Mouse (Mus musculus): Measurements from ENCODE around the gene Inca1.

GRCm38 (mm10) chr11:70656456-70656927 lies 43.5 kb downstream of the Inca1 start:
- TF ChIP-seq POLR2A (IDR thresholded peaks at IDR 0.05; ENCODE audit: extremely low read depth, insufficient read depth, low read length) (no peak), CTCF (IDR thresholded peaks at IDR 0.05; ENCODE audit: extremely low read depth, insufficient read depth, low read length) (no peak)

Measured in cortical plate, adult 2 months (tissue).